Mouse (Mus musculus): ENCODE results near the gene Gcnt1.
A peak's percentile ranks its signal among the peaks of the same experiment; 100 is the strongest.

Gcnt1 gene

DNA sequence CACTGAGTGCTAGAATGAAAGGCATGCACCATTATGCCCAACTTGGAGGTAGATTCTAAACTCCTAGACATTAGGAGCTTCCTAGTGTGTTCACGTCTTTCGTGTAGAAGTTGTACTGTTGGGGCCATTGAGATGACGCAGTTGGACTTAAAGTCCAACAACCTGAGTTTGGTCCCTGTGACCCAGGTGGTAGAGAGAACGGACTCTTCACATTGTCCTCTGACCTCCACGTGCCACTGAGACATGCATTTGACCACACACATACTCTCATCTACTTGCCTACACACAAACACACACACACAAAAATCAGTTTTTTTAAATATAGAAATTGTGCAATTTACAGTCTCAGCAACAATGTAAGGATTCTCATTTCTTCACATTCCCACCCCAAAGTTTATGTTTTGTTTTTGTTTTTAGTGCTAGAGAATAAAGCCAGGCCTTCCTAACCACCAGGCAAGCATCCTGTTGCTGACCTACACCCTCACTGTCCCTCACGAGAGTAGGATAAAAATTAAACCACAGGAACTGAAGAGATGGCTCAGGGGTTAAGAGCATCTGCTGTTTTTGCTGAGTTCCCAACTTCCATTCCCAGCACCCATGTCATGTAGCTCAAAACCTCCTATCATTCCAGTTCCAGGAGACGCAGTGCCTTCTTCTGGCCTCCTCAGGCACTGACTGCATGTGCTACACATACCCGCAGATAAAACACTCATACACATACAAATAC is 6.1 kb downstream of the Gcnt1 start:
- DNase-seq (ENCODE audit: low spot score in 2 of 2) = no peak

DNA sequence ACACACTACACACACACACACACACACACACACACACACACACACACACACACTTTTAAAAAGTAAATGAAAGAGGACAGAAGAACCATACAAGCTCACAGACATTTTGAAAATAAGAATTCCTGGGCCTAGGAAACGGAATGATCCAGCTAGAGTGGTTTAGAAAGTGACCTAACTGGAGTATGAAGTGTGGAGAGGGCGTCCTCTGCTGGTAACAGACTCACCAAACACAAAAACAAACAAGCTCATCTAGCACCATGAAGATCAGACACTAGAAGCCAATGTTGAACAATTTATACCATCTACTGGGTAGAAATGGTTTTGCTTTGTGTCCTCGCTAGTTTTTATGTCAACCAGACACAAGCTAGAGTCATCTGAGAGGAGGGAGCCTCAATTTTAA is 7.9 kb downstream of the Gcnt1 start:
- DNase-seq (ENCODE audit: low spot score in 2 of 2) = peak in 1 of 2 experiments; percentile 39

DNA sequence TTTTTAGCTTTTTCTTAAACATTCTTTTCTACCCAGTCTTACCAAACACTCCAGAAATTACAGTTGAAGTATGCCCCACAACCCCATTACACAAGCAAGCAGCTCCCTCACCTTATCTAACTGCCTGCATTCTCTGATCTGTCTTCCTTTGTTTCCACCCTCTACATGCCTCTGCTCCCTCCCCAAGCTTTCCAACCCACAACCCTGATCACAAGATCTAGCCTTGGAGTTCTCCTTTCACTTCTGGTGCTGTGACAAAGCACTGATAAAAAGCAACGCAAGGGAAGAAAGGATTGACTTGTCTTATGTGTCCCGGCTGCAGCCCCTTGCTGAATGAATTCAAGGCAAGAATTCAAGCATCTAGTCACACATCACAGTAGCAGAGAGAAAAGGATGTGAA is 11.5 kb downstream of the Gcnt1 start:
- DNase-seq (ENCODE audit: low spot score in 2 of 2) = no peak

DNA sequence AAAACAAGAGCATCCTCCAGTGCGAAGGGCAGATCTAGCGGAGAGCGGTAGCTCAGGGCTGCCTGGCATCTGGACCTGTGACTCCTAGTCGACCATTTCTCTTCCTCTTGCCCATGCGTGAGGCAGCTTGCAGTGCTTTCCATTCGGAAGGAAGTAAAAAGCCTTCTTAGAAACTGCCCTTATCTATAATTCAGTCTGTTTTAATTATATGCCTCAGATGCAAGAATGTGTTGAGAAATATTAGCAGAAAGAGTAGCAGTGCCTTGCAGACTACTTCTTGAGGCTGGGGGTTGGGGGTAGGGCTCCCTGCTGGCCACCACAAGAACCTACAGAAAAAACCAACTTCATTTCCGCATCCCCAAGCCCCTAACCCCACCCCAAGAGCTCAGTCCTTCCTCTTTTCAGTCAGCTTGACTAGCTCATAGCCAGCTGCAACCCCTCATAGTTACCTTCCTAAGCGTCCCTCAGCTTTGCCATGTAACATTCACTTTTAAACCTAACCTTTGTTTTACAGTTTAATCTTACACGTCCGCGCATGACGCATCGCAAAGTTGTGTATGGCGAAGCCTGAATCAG is 13.2 kb downstream of the Gcnt1 start:
- DNase-seq (ENCODE audit: low spot score in 2 of 2) = peak in 1 of 2 experiments; percentile 21

DNA sequence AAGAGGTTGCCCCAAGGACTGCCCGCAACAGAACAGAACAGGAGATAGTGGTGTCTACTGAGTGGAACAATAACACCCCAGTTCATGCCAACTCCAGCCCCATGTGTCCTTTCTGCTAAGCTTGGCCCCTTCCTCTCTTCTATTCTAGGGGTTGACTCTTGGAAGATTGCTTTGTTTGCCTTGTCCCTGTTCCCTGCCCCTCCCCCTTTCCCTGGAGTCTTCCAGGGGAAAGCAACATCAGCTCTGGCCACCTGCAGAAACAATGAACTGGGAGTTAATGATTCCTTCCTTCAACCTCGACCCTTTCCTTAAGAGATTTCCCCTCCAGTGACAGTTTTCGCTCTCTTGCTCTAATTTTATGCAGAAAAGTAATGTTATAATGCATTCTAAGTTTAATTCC is 15.3 kb downstream of the Gcnt1 start:
- no peak for DNase-seq (ENCODE audit: low spot score in 2 of 2)

DNA sequence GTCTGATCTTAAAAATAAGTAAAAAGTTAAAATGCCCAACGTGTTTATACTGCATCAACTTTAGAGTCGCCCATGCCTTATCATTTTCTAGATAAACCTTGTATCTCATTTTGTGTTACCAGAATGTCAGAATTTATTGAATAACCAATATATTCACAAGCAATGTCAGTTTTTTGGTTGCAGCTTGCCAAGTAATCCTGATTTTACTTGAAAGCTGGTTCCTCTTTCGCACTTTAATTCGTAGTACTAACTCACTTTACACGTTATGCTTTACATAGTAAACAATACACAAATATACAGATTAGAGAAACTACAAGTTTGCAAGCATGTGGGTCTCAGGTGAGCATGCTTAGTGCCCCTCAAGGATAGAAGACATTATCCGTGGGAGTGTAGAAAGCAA is 15.7 kb downstream of the Gcnt1 start:
- DNase-seq (ENCODE audit: low spot score in 2 of 2) = no peak

DNA sequence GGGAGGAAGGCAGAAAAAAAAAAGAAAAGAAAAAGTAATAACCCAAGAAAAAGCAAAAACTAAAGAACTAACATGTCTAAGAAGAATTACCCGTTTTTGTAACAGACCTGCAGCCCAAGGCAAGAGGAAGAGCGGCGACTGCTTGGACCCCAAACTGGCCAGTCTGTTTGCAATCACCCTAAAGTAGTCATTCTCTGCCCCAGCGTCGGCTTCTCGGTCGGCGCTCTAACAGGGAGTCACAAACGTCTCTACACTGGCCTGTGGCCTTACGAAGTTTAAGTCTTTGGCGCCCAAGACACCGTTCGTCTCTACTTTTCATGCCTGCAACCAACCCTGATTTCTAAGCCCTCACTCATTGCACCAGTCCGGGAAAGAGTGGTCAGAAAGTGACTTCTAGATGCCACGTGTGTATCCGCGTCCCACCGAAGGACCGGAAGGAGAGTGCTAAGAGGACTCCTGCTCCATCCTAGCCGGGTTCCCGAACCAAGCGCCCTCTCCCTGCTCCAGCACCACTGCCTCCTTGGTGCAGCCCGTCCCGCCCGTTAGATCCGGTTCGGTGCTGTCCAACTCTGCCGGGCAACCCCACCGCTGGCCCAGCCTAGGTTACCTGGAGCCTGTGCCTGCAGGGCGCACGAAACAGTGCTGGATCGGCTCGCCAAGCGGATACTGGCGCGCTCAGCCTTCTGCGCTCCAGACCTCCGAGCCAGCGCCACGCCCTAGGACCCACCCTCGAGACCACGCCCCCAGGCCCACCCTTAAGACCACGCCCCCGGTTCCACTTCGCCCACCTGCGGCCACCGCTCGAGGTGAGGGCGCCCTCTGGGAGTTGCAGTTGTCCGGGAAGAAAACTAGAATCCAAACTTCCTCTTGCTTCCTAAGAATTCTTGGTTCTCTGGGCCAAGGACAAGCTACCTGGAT is 16.4 kb downstream of the Gcnt1 start:
- DNase-seq (ENCODE audit: low spot score in 2 of 2) = peak; percentile 45 to 70

DNA sequence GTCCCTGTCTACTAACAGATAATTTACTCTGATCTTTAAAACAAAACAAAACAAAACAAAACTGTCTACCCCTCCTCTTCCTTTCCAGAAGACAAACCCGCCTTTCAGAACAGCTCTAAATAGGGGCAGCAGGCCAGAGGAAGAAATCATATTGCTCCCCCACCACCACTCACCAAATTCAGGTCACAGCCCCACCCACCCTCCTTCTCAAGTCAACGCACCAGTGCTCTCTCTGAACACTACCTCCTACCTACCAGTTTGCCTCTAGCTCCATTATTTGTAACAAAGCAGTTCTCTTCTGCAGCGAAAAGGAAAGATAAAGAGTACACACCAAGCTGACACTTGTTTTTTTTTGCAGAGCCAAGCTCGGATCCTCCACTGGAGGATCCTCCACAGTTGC is 17.3 kb downstream of the Gcnt1 start:
- DNase-seq (ENCODE audit: low spot score in 2 of 2) = peak in 1 of 2 experiments; percentile 36

DNA sequence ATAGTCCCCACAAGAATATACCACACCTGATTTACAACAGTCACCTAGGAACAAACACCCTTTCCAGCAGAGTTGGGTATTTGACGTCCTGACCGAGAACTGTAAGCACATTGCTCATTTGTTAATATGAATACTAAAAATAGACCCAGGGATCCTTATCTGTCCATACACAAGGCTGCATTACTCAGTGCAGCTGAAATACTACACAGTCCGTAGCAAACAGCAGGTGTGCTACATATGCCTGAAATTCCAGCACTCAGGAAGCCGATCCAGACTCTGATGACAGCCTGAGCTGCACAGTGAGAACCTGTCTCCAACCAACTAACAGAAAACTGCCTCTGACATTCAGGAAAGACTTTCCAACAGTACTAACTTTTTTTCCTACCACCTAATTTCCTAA is 17.8 kb downstream of the Gcnt1 start:
- DNase-seq (ENCODE audit: low spot score in 2 of 2) = no peak

DNA sequence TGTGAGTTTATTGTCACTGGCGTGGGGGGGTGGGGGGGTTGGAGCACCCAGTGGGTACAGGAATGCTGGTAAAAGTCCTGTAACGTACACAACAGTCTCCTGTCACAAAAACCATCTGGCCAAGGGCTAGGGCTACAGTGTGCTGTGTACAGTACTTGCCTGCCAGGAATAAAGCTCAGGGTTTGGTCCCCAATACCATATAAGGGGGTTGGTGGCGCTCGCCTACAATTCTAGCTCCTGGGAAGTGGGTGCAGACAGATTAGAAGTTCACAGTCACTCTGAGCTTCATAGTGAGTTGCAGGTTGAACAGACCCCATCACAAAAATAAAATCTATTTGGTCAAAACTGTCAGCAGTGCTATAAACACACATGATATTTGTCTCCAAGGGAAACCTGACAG is 18.3 kb downstream of the Gcnt1 start:
- no peak for DNase-seq (ENCODE audit: low spot score in 2 of 2)

DNA sequence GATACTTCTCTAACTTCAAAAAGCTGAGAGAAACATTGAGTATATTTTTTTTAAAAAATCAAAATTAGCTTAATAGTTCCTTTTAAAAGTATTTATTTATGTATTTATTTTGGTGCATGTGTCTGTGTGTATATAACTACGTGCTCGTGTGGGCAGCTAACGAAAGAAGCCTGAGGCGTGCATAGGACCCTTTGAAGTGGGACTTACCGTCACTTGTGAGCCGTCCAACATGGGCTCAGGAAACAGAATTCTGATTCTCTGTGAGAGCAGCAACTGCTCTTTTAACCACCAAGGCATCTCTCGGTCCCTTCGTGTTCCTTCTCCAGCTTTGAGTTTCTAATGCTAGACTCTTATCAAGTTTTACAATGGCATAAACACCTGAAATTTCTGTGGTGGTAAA is 18.9 kb downstream of the Gcnt1 start:
- DNase-seq (ENCODE audit: low spot score in 2 of 2) = no peak

DNA sequence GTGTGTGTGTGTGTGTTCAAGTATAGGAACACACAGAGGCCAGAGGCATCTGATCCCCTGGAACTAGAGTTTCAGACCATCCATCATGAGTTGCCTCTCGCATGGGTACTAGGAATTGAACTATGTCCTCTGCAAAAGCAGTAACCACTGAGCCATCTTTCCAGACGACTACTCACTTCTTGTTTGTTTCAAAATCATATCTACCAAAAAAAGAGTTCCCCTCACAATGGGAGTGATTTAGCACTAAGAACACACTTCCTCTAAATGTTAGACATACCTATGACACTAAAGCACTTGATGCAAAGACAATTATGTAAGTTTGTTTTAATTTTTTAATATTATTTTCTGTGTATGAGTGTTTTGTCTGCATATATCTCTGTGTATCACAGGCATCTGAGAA is 24.8 kb downstream of the Gcnt1 start:
- DNase-seq (ENCODE audit: low spot score in 2 of 2) = no peak

DNA sequence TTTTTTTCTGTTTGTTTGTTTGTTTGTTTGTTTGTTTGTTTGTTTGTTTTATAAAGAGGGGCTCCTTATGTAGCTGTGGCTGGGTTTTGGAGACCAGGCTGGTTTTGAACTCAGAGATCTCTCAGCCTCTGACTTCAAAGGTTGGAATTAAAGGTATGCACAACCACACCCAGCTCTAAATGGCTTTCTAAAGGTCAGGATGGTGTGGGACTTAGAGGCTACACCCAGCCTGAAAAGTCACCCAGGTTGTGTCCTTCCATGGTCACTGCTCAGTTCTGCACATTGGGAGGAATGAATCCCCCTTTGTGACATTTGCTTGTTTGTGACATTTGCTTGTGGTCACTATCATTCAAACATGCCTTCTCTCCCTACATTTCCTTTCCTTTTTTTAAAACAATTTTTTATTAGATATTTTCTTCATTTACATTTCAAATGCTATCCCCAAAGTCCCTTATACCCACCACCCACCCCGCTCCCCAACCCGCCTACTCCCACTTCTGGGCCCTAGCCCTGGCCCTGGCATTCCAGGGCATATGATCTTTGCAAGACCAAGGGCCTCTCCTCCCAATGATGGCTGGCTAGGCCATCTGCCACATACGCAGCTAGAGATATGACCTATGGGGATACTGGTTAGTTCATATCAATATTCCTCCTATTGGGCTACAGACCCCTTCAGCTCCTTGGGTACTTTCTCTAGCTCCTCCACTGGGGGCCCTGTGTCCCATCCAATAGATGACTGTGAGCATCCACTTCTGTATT is 25.7 kb downstream of the Gcnt1 start:
- DNase-seq (ENCODE audit: low spot score in 2 of 2) = no peak

DNA sequence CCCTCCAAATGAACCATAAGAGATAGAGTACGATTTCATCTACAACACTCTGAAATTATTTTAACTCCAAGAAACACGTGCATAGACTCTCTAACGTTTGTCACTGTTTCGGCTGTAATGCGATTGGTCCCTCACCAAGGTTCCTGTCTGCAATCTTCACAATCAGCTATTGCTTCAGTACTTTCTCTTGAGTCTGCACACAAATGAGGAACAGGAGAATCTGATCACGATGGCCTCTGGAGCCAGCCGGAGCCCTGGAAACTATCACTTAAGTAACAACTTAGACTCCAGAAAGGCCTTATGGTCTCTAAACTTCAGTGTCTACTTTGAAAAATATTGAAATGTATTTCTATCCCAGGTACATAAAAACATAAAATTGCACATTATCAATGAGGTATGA is 27.8 kb downstream of the Gcnt1 start:
- DNase-seq (ENCODE audit: low spot score in 2 of 2) = no peak

DNA sequence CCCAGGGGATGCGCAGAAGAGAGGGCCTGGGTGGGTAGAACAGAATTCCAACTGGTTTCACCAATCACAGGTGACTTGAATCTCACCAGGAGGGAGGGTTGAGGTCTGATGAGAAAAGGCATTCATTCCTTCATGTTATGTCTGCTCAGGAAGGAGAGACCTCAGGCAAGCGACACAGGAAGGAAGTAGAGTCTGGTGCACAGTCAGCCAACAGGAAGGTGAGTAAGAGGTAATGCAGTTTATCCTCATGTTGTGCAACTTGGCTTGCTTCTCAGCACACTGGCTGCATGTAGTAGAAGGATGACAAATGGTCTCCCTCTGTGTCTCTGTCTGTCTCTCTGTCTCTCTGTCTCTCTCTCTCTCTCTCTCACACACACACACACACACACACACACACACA is 33.1 kb downstream of the Gcnt1 start:
- peak; percentile 33 to 53 for DNase-seq (ENCODE audit: low spot score in 2 of 2)

DNA sequence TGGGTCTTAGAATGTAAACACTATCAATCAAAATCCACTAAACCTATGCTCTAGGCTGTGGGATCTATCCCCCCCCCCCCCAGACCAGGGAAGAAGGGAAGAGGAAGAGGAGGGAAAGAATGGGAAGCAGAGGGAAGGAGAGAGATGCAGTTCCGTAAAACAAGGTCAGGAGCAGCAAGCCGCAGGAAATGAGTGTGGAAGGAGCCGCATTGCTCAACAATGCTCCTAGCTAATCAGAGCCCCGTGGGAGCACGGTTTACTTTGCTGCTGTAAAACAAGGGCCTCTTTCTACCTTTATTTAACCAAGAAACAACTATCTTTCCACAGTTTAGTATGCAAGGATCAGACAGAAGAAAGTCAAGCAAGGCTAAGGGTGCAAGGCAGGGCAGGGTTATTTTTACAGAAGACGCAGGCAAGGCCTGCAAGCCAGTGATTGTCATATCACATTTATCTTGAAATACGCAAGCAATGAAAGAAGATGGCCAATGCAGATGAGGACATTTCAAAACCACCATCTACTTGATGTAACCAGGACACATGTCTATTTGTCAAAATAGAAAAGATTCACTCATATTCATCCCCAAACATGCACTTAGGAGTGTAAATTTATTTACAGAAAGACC is 35.5 kb downstream of the Gcnt1 start:
- DNase-seq (ENCODE audit: low spot score in 2 of 2) = no peak

DNA sequence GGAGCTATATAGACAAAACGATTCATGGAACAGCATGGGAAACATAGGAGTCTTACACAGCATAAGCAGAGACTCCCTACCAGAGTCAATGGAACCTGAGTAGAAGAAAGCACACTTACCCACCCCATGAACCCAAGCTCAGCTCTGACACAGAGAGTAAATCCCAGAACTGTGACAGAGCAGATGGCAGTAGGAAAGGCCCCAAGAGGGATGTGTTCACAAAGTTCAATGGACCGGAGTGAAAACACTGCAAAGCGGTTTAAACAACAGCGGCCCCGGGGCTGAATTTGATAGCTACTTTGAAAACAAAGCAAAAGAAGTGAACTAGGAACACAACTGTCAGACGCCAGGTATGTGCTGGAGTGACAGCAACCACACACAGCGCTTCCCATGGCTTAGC is 36.0 kb downstream of the Gcnt1 start:
- no peak for DNase-seq (ENCODE audit: low spot score in 2 of 2)

DNA sequence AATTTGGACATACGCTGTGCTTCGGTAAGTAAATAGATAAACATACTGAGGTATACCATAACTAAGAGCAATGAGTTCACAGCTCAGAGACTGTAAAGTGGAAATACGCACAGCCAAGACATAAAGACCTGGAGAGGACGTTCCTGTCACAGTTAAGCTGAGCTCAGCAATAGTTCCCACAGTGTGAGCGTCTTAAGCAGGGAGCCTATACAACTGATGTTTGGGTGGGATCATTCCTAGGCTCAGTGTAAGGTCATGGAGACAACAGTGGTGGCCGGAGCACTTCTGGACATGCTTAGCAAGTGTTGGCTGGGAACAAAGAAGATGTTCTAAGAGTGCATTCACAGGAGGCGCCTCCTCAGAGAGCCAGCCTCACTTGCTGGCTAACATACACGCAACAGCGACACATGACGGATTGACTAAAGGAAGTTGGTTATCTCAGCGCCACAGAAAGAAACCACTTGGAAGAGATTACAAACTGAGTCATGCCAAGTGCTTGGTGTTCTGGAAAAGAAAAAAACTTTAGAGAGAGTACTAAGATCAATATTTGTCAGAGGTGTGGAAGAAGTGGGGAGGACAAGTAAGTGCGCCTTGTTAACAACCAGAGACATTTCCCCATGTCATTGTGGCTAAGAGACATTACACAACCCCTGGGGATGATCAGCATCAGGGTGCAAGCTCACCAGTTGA is 37.9 kb downstream of the Gcnt1 start:
- DNase-seq (ENCODE audit: low spot score in 2 of 2) = no peak

DNA sequence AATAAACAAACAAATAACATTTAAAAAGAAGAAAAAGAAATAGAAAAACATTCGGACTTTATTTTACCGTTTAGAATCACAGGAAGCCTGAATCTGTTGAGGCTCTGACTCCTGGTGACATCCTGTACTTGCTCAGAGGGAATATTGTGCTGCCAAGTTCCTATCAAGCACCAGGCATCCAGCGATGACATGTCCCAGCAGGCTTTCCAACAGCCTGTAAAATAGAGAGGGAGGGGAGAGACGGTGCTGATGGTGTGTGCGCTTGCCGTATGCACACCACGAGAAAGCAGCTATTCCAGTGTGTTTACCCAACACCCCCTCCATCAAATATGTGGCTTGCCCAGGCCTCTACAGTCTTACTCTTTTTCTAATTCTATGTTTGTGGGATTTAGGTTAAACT is 39.6 kb downstream of the Gcnt1 start:
- DNase-seq (ENCODE audit: low spot score in 2 of 2) = no peak

DNA sequence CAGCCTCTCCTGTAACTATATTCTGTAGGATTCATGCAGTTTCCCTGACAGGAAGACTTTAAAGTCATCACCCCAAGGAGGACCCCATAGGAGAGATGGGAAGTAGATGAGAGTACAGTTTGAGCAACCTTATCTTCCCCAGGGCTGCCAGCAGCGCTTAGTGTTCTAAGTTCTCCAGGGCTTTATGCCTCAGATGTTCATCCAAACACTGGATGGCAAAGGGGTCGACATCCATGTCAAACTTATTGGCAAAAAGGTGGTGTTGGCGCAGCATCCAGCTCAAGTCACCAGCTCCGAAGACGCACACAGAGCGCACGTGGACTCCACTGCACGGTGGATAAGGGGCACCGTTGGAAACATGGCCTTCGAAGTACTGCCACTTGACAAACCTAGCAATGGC is 43.7 kb downstream of the Gcnt1 start:
- DNase-seq (ENCODE audit: low spot score in 2 of 2) = no peak

DNA sequence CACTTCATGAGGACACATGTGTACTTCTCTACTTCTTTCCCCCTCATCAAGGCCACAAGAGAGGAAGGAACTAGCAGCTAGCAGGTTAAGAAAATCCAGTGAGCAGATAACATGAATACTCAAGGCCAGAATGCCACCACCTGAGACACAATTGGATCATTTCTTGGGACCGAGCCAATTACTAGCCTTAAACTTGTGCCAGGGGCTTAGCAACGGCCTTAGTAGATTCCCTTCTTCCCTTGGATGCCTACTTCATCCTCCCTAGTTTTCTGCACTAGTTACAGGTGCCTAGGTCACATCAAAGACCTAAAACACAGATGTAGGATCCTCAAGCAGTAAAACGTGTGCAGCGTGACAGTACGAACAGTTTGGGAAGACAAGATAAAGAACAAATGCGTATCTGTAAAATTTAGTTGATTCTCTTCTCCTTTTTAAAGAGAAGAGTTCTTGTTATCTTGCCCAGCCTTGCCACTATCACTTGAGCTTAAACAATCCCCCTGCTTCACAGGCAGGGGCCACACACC is 44.7 kb downstream of the Gcnt1 start:
- DNase-seq (ENCODE audit: low spot score in 2 of 2) = no peak
